Mouse (Mus musculus) neural tube, embryonic 14.5 days (tissue): ENCODE measurements around the gene 1700092M07Rik. TPM values are rescaled to one million over a fixed set of nuclear protein-coding genes. Genes with fewer than 3 reads are reported as not detected.

ENCODE experiments used
- microRNA-seq: library from miRNA; unstranded; fragments of <30 nt; microRNA quantifications from one replicate; pipeline ENCODE4, GENCODE M21; 2016
- polyA plus RNA-seq: library from polyadenylated mRNA; unstranded; fragments of >200 nt; fragmentation: Nextera tagmentation; extraction: Ambion mirVana; gene quantifications from 2 replicates; pipeline ENCODE4 v1.2.1, GENCODE M21; 2014

The 1700092M07Rik gene
- polyA plus RNA-seq, 1 experiment from 2014 or later, result 1.8 TPM

Small RNAs within 50 kb of the gene (microRNA-seq; reads per million reads assigned to microRNA genes)
- gene Mir6992, result not detected

Other genes with a start within 250 kb of the 1700092M07Rik start
- gene Slc22a8, start 149.5 kb upstream of the 1700092M07Rik start, polyA plus RNA-seq, result 5.5 and 7.2 TPM in 2 replicates
- gene Slc22a6, start 122.7 kb upstream of the 1700092M07Rik start, polyA plus RNA-seq, result 1.8 TPM in 1 of 2 replicates, not detected in the other
- gene Chrm1, start 76.9 kb upstream of the 1700092M07Rik start, polyA plus RNA-seq, result 0.19 and 0.26 TPM in 2 replicates
- gene Slc3a2, start 17.3 kb upstream of the 1700092M07Rik start, polyA plus RNA-seq, result 145 and 163 TPM in 2 replicates
- 88.5 and 91.5 TPM in 2 replicates for gene Wdr74, start 4.9 kb upstream of the 1700092M07Rik start, polyA plus RNA-seq
- gene Stx5a, start 695 bp downstream of the 1700092M07Rik start, polyA plus RNA-seq, result 115 and 120 TPM in 2 replicates
- 120 and 140 TPM in 2 replicates for gene Nxf1, start 16.4 kb downstream of the 1700092M07Rik start, polyA plus RNA-seq
- 223 and 263 TPM in 2 replicates for gene Tmem223, start 30.3 kb downstream of the 1700092M07Rik start, polyA plus RNA-seq
- gene Tmem179b, start 33.7 kb downstream of the 1700092M07Rik start, polyA plus RNA-seq, result 25.9 and 32.7 TPM in 2 replicates
- 17.7 and 19.0 TPM in 2 replicates for gene Taf6l, start 45.7 kb downstream of the 1700092M07Rik start, polyA plus RNA-seq
- 141 and 153 TPM in 2 replicates for gene Polr2g, start 57.9 kb downstream of the 1700092M07Rik start, polyA plus RNA-seq
- 7.1 and 7.7 TPM in 2 replicates for gene Zbtb3, start 61.8 kb downstream of the 1700092M07Rik start, polyA plus RNA-seq
- gene Ttc9c, start 78.6 kb downstream of the 1700092M07Rik start, polyA plus RNA-seq, result 52.2 and 54.3 TPM in 2 replicates
- gene Hnrnpul2, start 79.3 kb downstream of the 1700092M07Rik start, polyA plus RNA-seq, result 9.1 and 9.5 TPM in 2 replicates
- not detected in 2 replicates for gene AC129217.1, start 89.1 kb downstream of the 1700092M07Rik start, polyA plus RNA-seq
- gene Bscl2, start 96.7 kb downstream of the 1700092M07Rik start, polyA plus RNA-seq, result 86.3 and 94.5 TPM in 2 replicates
- 459 and 608 TPM in 2 replicates for gene Gng3, start 98.5 kb downstream of the 1700092M07Rik start, polyA plus RNA-seq
- 0.99 and 1.3 TPM in 2 replicates for gene Lrrn4cl, start 110.0 kb downstream of the 1700092M07Rik start, polyA plus RNA-seq
- 135 and 142 TPM in 2 replicates for gene Ubxn1, start 130.8 kb downstream of the 1700092M07Rik start, polyA plus RNA-seq
- 63.2 and 64.1 TPM in 2 replicates for gene Uqcc3, start 140.2 kb downstream of the 1700092M07Rik start, polyA plus RNA-seq
- gene Lbhd1, start 143.0 kb downstream of the 1700092M07Rik start, polyA plus RNA-seq, result 30.8 and 31.7 TPM in 2 replicates
- gene Gm49403, start 143.2 kb downstream of the 1700092M07Rik start, polyA plus RNA-seq, result not detected in 2 replicates
- 39.0 and 48.9 TPM in 2 replicates for gene 1810009A15Rik, start 148.1 kb downstream of the 1700092M07Rik start, polyA plus RNA-seq
- gene Gm49416, start 148.2 kb downstream of the 1700092M07Rik start, polyA plus RNA-seq, result 0.39 TPM in 1 of 2 replicates, not detected in the other
- gene Ints5, start 152.3 kb downstream of the 1700092M07Rik start, polyA plus RNA-seq, result 22.0 and 30.3 TPM in 2 replicates
- 69.9 and 92.2 TPM in 2 replicates for gene Ganab, start 157.4 kb downstream of the 1700092M07Rik start, polyA plus RNA-seq
- 66.3 and 67.2 TPM in 2 replicates for gene B3gat3, start 179.7 kb downstream of the 1700092M07Rik start, polyA plus RNA-seq
- gene Rom1, start 188.6 kb downstream of the 1700092M07Rik start, polyA plus RNA-seq, result 1.1 and 1.7 TPM in 2 replicates
- gene Eml3, start 188.8 kb downstream of the 1700092M07Rik start, polyA plus RNA-seq, result 6.2 and 8.7 TPM in 2 replicates
- 29.1 and 33.7 TPM in 2 replicates for gene Mta2, start 201.2 kb downstream of the 1700092M07Rik start, polyA plus RNA-seq
- 20.4 and 25.3 TPM in 2 replicates for gene Tut1, start 213.1 kb downstream of the 1700092M07Rik start, polyA plus RNA-seq
- gene Eef1g, start 226.3 kb downstream of the 1700092M07Rik start, polyA plus RNA-seq, result 297 and 333 TPM in 2 replicates
- 2.7 and 3.7 TPM in 2 replicates for gene Ahnak, start 248.6 kb downstream of the 1700092M07Rik start, polyA plus RNA-seq